Mouse (Mus musculus) CH12.LX (cell line): ENCODE measurements at regions not wholly inside any gene's neighbourhood (a gene's known extent, or its start where the extent isn't known, plus 50 kb on each side); places are given as distances from the start of the nearest gene placed in this dataset.

Experiments
- DNase-seq: peaks from one replicate; pipeline ENCODE4 v3.0.0-alpha.2; 2013; ENCODE audit errors: extremely low read depth
- H3K27ac ChIP-seq: 2 replicates; pipeline ENCODE4 v1.5.1; 2012; ENCODE audit warnings: low read depth, mild to moderate bottlenecking, control low read depth, moderate library complexity; ENCODE audit not compliant: insufficient read depth
- H3K27me3 ChIP-seq: replicated peaks from 2 replicates; pipeline ENCODE3; 2012; ENCODE audit warnings: inconsistent platforms
- H3K36me3 ChIP-seq, 2 experiments: replicated peaks in 1 of 2; 2 replicates each; pipeline versions ENCODE3 to v1.6.1; 2012; ENCODE audit warnings: inconsistent platforms in 1 of 2, low read length in 1 of 2, mild to moderate bottlenecking in 1 of 2, mixed read lengths in 1 of 2, moderate library complexity in 1 of 2; ENCODE audit not compliant: control insufficient read depth in 1 of 2, insufficient read depth in 1 of 2
- H3K4me1 ChIP-seq, 2 experiments: 2 replicates each; pipeline ENCODE4 v1.6.1; 2012; ENCODE audit warnings: inconsistent platforms in 1 of 2, moderate library complexity in 1 of 2; ENCODE audit not compliant: insufficient read depth in 2 of 2, control insufficient read depth in 1 of 2
- H3K4me2 ChIP-seq: 2 replicates; pipeline ENCODE4 v1.6.1; 2012; ENCODE audit warnings: low read depth, mild to moderate bottlenecking, control low read depth; ENCODE audit not compliant: poor library complexity, insufficient read depth, severe bottlenecking
- H3K4me3 ChIP-seq, 3 experiments: fragments of 150-350 bp in 1 of 3; sonication (generic) in 1 of 3; replicated peaks in 1 of 3; 2 replicates each; pipeline versions ENCODE3 to v1.5.1; 2011 to 2012; ENCODE audit warnings: low read depth in 2 of 3, low read length in 2 of 3, mild to moderate bottlenecking in 2 of 3, moderate library complexity in 2 of 3, control low read depth in 1 of 3, improper control_type of control experiment in 1 of 3, inconsistent platforms in 1 of 3, mixed read lengths in 1 of 3; ENCODE audit not compliant: poor library complexity in 1 of 3
- H3K79me2 ChIP-seq: replicated peaks from 2 replicates; pipeline ENCODE4 v1.6.1; 2012; ENCODE audit warnings: mild to moderate bottlenecking, moderate library complexity; ENCODE audit not compliant: control insufficient read depth, poor library complexity, insufficient read depth, severe bottlenecking; ENCODE audit errors: extremely low read depth
- H3K9ac ChIP-seq: 2 replicates; pipeline ENCODE4 v1.6.1; 2012; ENCODE audit warnings: low read depth, mild to moderate bottlenecking, control low read depth, moderate library complexity; ENCODE audit not compliant: insufficient read depth
- H3K9me3 ChIP-seq: replicated peaks from 2 replicates; pipeline ENCODE3; 2012; ENCODE audit warnings: low read length, inconsistent platforms, mixed read lengths
- BHLHE40 ChIP-seq: IDR thresholded peaks from 2 replicates; pipeline ENCODE4 v1.6.1; 2011; ENCODE audit warnings: mild to moderate bottlenecking, low read depth, low read length, improper control_type of control experiment
- CTCF ChIP-seq, 2 experiments: IDR thresholded peaks in 1 of 2; conservative IDR thresholded peaks in 1 of 2; 2 replicates each; pipeline ENCODE4 v1.5.1; 2011 to 2012; ENCODE audit warnings: low read depth in 2 of 2, low read length in 2 of 2, improper control_type of control experiment in 1 of 2, inconsistent platforms in 1 of 2, mild to moderate bottlenecking in 1 of 2, moderate library complexity in 1 of 2
- E2F4 ChIP-seq: IDR thresholded peaks from 2 replicates; pipeline ENCODE4 v1.6.1; 2011; ENCODE audit warnings: low read depth, low read length, improper control_type of control experiment; ENCODE audit not compliant: insufficient replicate concordance
- ELF1 ChIP-seq: IDR thresholded peaks from 2 replicates; pipeline ENCODE4 v1.6.1; 2014; ENCODE audit warnings: low read depth, mild to moderate bottlenecking, inconsistent platforms, low read length, improper control_type of control experiment
- MAX ChIP-seq: IDR thresholded peaks from 2 replicates; pipeline ENCODE4 v1.6.1; 2011; ENCODE audit warnings: low read length, improper control_type of control experiment
- MAZ ChIP-seq: IDR thresholded peaks from 2 replicates; pipeline ENCODE4 v1.6.1; 2012; ENCODE audit warnings: low read depth, mild to moderate bottlenecking, inconsistent platforms, low read length, improper control_type of control experiment, moderate library complexity
- NELFE ChIP-seq: IDR thresholded peaks from 2 replicates; pipeline ENCODE4 v1.6.1; 2011; ENCODE audit warnings: low read depth, low read length, improper control_type of control experiment
- NRF1 ChIP-seq: IDR thresholded peaks from 2 replicates; pipeline ENCODE4 v1.6.1; 2014; ENCODE audit warnings: low read depth, mild to moderate bottlenecking, inconsistent platforms, low read length, improper control_type of control experiment, moderate library complexity
- POLR2AphosphoS2 ChIP-seq: IDR thresholded peaks from 2 replicates; pipeline ENCODE4 v1.6.1; 2011; ENCODE audit warnings: low read depth, low read length, improper control_type of control experiment
- RAD21 ChIP-seq: IDR thresholded peaks from 2 replicates; pipeline ENCODE4 v1.6.1; 2011; ENCODE audit warnings: low read depth, mild to moderate bottlenecking, low read length, improper control_type of control experiment, moderate library complexity
- SIN3A ChIP-seq: IDR thresholded peaks from 2 replicates; pipeline ENCODE4 v1.6.1; 2012; ENCODE audit warnings: low read length, improper control_type of control experiment, inconsistent platforms
- SMC3 ChIP-seq: IDR thresholded peaks from 2 replicates; pipeline ENCODE4 v1.6.1; 2011; ENCODE audit warnings: low read depth, low read length, improper control_type of control experiment
- USF1 ChIP-seq: IDR thresholded peaks from 2 replicates; pipeline ENCODE4 v1.6.1; 2014; ENCODE audit warnings: low read depth, mild to moderate bottlenecking, inconsistent platforms, low read length, improper control_type of control experiment
- ZNF384 ChIP-seq: IDR thresholded peaks from 2 replicates; pipeline ENCODE4 v1.6.1; 2012; ENCODE audit warnings: low read depth, low read length, improper control_type of control experiment, inconsistent platforms
- dilution Hi-C: fragments of 300-500 bp; cut with MboI; formaldehyde crosslinking; loops from 2 replicates; pipeline ENCODE4 v1.14.3; 2020; ENCODE audit warnings: low sequenced_read_pairs; ENCODE audit not compliant: extremely low pct_unique_long_range_greater_than_20kb, extremely low pct_ligation_motif_present
- in situ Hi-C: fragments of 300-500 bp; cut with MboI; formaldehyde crosslinking; loops from 3 replicates; pipeline ENCODE4 v1.14.3; 2019; ENCODE audit warnings: low sequenced_read_pairs, low pct_ligation_motif_present, low pct_unique_long_range_greater_than_20kb, mixed read lengths

DNA sequence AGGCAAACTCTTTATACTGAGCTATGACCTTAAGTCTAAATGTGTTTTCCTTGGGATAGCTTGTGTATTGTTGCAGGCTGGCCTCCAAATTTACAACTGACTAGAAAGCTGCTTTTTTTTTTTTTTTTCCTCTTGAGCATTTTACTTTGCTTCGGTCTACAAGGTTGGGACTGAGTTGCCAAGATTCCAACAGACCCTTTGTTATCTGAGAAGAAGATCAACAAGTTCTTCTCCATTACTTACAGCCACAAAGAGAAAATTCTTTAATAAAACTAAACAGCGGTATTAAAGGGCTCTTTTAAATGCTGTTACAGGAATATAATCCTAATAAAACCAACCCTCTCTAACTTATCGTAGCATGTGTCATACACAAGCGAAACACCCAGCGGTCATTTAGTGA is 124.4 kb upstream of the Rnd3 start:
- no peak overlapping the region for H3K4me2 ChIP-seq
- H3K9ac ChIP-seq: no peak overlapping the region
- no peak overlapping the region for H3K4me3 ChIP-seq
- H3K79me2 ChIP-seq: no peaks in the 10 kb centered on the region
- H3K4me1 ChIP-seq: peaks cover 0 to 12% of the 10 kb centered on the region in 2 experiments; a peak in 2 of 4 replicates
- TF ChIP-seq E2F4: no peak
- TF ChIP-seq SMC3: no peak
- no peak for TF ChIP-seq NRF1
- no peak for TF ChIP-seq NELFE
- no peak for TF ChIP-seq MAZ
- TF ChIP-seq ELF1: no peak
- TF ChIP-seq SIN3A: no peak
- no peak for TF ChIP-seq USF1
- TF ChIP-seq ZNF384: no peak; the same call in 1 of the 2 replicates
- TF ChIP-seq BHLHE40: no peak
- H3K27me3 ChIP-seq: no peaks in the 10 kb centered on the region
- H3K27ac ChIP-seq: no peak overlapping the region
- no peaks in the 10 kb centered on the region for H3K36me3 ChIP-seq
- no peaks in the 10 kb centered on the region for H3K9me3 ChIP-seq
- peak; percentile 7 for DNase-seq
- dilution Hi-C loops: no loop called here
- in situ Hi-C loops: no loop called here

DNA sequence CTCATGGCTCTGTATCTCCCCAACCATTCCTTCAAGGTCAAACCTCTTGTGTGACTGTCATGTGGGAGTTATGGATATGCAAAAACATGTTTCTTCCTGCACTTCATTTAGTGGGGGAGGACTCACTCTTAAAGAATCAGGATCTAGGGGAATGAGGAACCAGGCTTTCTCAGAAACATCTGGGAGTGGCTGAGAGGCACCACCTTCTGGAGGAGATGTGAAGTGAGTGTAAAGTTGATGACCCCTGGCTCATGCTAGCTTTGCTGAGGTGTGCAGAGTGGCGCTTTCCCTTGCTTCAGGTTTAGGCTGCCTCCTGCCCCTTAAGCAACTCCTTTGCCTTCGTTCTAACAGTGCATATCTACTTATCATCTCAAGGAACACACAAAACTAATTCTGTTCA is 119.6 kb upstream of the Rnd3 start:
- Histone ChIP-seq H3K9me3 (no peaks in the 10 kb centered on the region), H3K9ac (no peak overlapping the region), H3K27ac (no peak overlapping the region), H3K79me2 (no peaks in the 10 kb centered on the region), H3K4me1 (0 out of 4 replicates have a peak, but pooled peaks cover 0 to 4% of the 10 kb centered on the region in 2 experiments), H3K36me3 (no peaks in the 10 kb centered on the region), H3K4me3 (no peak overlapping the region), H3K27me3 (no peaks in the 10 kb centered on the region), H3K4me2 (no peak overlapping the region)
- dilution Hi-C loops (no loop called here), in situ Hi-C loops (no loop called here)
- peak; percentile 34 for DNase-seq
- TF ChIP-seq SMC3 (peak; percentile 56), CTCF (conservative IDR thresholded peaks at IDR 0.05 in 1 of 2, IDR thresholded peaks at IDR 0.05 in 1 of 2; ENCODE audit: low read depth in 2 of 2, low read length in 2 of 2) (peak; percentile 13 to 63; a peak in 2 of 4 replicates), RAD21 (peak; percentile 52), BHLHE40 (no peak), E2F4 (no peak), NELFE (no peak)

DNA sequence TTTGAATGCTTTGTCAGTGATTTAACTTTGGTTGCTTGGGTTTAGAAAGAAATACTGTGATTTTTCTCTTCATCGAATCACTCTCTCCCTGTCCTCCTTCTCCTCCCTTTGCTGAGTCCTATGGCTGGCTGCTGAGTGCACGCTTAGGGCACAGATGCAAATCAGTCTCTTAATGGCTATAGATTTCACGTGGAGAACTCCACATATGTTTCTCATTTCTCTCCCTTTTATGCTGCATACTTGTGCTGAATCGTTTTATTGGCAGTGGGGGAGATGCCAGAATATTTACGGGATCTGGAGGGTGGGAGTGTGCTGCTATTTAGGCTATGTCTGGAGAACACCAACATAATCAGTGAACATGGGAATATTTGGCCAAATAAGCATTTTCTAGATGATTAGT is 118.8 kb upstream of the Rnd3 start:
- H3K4me2 ChIP-seq: no peak overlapping the region
- no peak overlapping the region for H3K4me3 ChIP-seq
- DNase-seq: no peak
- no peaks in the 10 kb centered on the region for H3K79me2 ChIP-seq
- H3K27me3 ChIP-seq: no peaks in the 10 kb centered on the region
- 0 out of 4 replicates have a peak, but pooled peaks cover 0 to 4% of the 10 kb centered on the region in 2 experiments for H3K4me1 ChIP-seq
- no peaks in the 10 kb centered on the region for H3K9me3 ChIP-seq
- no peak overlapping the region for H3K9ac ChIP-seq
- dilution Hi-C loops: no loop called here
- no peak overlapping the region for H3K27ac ChIP-seq
- H3K36me3 ChIP-seq: no peaks in the 10 kb centered on the region
- TF ChIP-seq MAX (no peak), POLR2AphosphoS2 (no peak), MAZ (no peak)
- TF ChIP-seq, all 38 proteins: peak for 0
- in situ Hi-C loops: no loop called here
